Mouse (Mus musculus) liver, adult (tissue): ENCODE data around the gene D11Wsu47e.

ENCODE experiments used
- GATA4 ChIP-seq: IDR thresholded peaks from 2 replicates; pipeline ENCODE4 v1.6.1; 2014; ENCODE audit warnings: mild to moderate bottlenecking, low read length; ENCODE audit not compliant: insufficient replicate concordance

The D11Wsu47e gene

GRCm38 (mm10) chr11:113683957-113684706 is at the start of gene D11Wsu47e, which contains the start of gene Fam104a:
Gene D11Wsu47e, plus strand, starts transcription at chr11:113684412.
Gene Fam104a, minus strand, starts transcription at chr11:113684155.
- TF ChIP-seq GATA4: no peak

GRCm38 (mm10) chr11:113634699-113635121 is 49.5 kb upstream of the D11Wsu47e start:
- TF ChIP-seq GATA4: no peak

- no peak for TF ChIP-seq GATA4
These were observed 45.5 kb upstream of the D11Wsu47e start for GRCm38 (mm10) chr11:113638680-113639079.

- no peak for TF ChIP-seq GATA4
These were observed 39.0 kb upstream of the D11Wsu47e start for GRCm38 (mm10) chr11:113645181-113645580.

GRCm38 (mm10) chr11:113648152-113648551 is 36.1 kb upstream of the D11Wsu47e start:
- no peak for TF ChIP-seq GATA4

GRCm38 (mm10) chr11:113648690-113649352 is 35.4 kb upstream of the D11Wsu47e start, which contains the start of gene Cog1:
Gene Cog1, plus strand, starts transcription at chr11:113649169.
- TF ChIP-seq GATA4: no peak

- no peak for TF ChIP-seq GATA4
These were observed 34.6 kb upstream of the D11Wsu47e start, which contains the start of gene Slc39a11 for GRCm38 (mm10) chr11:113649353-113650210. Gene Slc39a11, minus strand, starts transcription at chr11:113650079.

GRCm38 (mm10) chr11:113651206-113651906 is 32.9 kb upstream of the D11Wsu47e start:
- no peak for TF ChIP-seq GATA4

- no peak for TF ChIP-seq GATA4
These were observed 32.3 kb upstream of the D11Wsu47e start for GRCm38 (mm10) chr11:113651907-113652273.

GRCm38 (mm10) chr11:113652516-113652915 is 31.7 kb upstream of the D11Wsu47e start:
- no peak for TF ChIP-seq GATA4

GRCm38 (mm10) chr11:113654105-113654504 is 30.1 kb upstream of the D11Wsu47e start:
- TF ChIP-seq GATA4: no peak

- no peak for TF ChIP-seq GATA4
These were observed 29.5 kb upstream of the D11Wsu47e start for GRCm38 (mm10) chr11:113654561-113655270.

GRCm38 (mm10) chr11:113656511-113656932 is 27.7 kb upstream of the D11Wsu47e start:
- no peak for TF ChIP-seq GATA4

GRCm38 (mm10) chr11:113657221-113657620 is 27.0 kb upstream of the D11Wsu47e start:
- no peak for TF ChIP-seq GATA4
